Mouse (Mus musculus): ENCODE measurements around the gene Csnk1e. TPM values are rescaled to one million over a fixed set of nuclear protein-coding genes. Genes with fewer than 3 reads are reported as not detected.
"Not testable (repeated sequence)": the region's sequence is repeated elsewhere in the genome, so short reads cannot be mapped to it uniquely, and the experiment has no call there.

Gene Csnk1e
- 100 to 1,000 TPM; 181 to 198 TPM for total RNA-seq (2021)

DNA sequence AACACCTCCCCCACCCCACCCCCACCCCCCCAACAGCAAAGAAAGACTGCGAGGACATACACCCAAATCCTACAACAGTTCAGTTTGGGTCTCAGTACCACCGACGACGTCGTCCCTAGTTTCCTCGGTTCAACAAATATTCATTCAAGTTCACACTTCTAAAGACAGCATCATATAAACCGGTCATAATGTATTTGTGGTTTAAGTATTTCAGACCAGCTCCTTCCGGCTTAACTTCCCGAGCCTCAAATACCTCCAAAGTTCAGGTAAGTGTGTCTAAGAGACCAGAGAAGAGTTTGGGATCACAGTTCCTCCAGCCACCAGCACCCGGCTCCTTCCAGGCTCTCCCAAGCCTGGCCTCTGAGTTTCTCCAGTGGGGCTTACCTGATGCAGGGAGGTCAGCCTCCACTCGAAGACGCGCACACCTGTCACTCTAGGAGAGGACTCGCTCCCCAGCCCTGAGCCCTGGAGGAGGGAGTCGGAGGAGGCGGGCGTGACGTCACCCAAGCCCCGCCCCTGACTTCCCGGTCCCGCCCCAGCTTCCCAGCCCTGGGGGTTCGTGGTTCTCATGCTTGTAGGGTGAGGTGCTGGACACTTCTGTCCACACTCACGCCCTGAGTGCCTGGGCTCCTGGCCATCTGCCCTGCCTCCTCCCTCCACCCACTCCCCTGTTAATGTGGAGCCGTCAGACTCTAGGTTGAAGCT is at the start of gene Csnk1e:
Csnk1e (minus strand) TSS at position 461 of the 705 bp plus-strand sequence.
- peak in 1 of 2 experiments; percentile 75 for DNase-seq (ENCODE audit: extremely low spot score in 1 of 2, low spot score in 2 of 2)

DNA sequence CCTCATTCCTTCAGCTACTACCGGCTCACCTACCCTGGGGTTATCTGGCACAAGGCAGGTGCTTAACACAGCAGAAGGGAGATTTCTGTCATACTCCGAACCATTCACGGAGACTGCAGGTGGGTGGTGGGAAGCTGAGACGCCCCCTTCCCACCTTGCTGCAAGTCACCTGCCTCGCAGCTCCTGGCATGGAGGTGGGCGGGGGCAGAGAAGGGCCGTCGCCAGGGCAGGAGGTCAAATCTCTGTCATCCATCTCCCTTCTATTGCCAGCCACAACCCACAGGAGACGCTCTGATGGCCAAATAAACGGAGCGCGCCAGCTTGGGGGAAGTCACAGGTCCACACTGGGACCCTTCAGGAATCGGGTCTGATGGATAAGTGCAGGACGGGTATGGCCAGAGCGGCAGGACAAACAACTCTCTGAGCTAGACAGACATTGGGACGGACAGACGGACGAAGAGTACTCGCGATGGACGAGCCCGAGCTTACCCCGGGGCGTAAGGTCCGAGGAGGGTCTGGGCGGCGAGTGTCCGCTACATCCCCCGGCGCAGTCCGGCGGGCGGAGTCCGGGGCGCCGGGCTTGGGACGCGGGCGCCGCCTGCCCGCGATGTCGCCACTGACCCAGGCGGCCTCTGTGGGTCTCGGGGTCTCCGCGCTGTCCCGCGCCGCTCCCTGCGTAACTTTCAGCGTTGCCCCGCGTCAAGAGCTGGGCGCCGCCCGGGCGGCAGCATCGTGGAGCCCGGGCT is 49.5 kb upstream of the Csnk1e start, which contains the start of gene Kcnj4:
Kcnj4 (minus strand) TSS at position 535 of the 746 bp plus-strand sequence.
- intact Hi-C loops (cut with DNase I), result no loop called here
- peak in 1 of 2 experiments; percentile 51 for DNase-seq (ENCODE audit: extremely low spot score in 1 of 2, low spot score in 2 of 2)

More for the DNA sequence above, at the start of gene Csnk1e:
- intact Hi-C loops (cut with DNase I), result no loop called here

DNA sequence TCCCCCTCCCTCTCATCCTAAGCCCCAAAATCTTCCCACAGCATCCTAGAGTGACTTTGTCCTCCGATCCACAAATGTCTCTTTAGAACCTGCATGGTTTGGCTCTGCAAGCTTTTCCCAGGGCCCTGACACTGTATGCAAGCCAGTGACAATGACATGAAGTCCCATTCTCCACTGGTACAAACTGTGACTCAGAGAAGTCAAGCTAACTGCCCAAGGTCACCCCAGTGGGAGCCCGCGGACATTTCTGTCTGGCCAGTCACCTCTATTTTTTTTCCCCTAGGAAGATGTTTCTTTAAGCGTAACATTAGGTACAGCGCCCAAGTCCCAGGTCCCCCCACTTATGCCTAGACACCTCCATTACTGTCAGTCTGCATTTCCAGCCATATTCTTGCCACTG is 48.1 kb upstream of the Csnk1e start:
- intact Hi-C loops (cut with DNase I), result no loop called here

DNA sequence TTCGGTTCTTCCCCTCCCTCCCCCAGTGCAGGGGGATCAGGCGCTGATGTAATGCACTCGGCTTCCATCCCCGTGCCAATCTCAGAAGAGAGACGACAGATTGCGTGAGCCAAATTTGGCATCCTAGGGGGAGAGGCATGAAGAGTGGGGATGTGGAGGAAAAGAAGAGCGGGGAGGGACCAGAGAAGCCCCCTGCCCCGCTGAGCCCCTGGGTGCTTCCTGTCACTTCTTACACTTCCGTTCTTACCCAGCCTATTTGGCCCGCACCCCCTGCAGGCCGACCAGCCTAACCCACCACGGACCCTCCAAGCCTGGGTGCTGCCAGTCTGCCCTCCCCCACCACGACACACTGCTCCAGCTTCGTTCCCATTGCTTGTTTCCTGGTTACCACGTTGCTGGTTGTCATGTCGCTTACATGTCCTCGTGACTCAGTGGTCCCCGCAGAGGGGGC is 47.5 kb upstream of the Csnk1e start:
- intact Hi-C loops (cut with DNase I), result no loop called here

More for the DNA sequence above, 48.1 kb upstream of the Csnk1e start:
- DNase-seq (ENCODE audit: extremely low spot score in 1 of 2, low spot score in 2 of 2), result no peak

DNA sequence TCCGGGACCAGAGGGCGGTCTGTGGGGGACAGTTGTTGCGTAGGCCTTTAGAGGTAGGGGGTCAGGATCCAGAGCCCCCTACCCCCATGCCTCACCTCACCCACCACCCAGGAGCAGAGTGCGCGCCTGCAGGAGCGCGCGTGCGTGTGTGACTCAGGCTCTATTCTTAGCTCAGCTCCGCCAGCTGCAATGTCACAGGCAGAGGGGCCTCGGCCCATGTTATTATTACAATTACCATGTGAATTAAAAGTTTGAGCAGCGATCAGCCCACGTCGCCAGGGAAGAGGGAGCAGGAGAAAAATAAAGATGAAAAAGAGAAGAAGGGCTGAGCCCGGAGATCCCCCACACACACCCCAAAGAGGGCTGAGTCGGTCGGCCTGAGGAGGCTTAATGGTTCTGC is 44.7 kb upstream of the Csnk1e start:
- DNase-seq (ENCODE audit: extremely low spot score in 1 of 2, low spot score in 2 of 2), result no peak
- intact Hi-C loops (cut with DNase I), result no loop called here

More for the DNA sequence above, 47.5 kb upstream of the Csnk1e start:
- peak; percentile 62 to 68 for DNase-seq (ENCODE audit: extremely low spot score in 1 of 2, low spot score in 2 of 2)

DNA sequence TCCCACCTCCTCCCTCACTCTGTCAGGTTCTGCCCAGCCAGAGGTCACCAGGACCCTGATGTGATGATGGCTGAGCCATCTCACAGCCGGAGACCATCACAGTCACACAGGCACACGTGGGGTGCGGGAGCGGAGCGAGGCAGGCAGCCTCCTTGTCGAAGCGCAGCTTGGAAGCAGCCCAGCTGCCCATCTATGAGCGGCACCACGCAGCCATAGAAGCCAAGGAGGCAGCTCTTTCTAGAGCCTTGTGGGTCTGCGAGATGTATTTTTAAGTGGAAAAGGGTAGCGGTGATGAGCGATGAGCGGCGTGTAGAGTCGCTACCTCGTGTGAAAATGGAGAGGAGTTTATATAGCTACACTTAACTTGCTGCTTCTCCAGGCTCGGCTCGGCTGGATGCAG is 38.2 kb upstream of the Csnk1e start:
- DNase-seq (ENCODE audit: extremely low spot score in 1 of 2, low spot score in 2 of 2), result peak in 1 of 2 experiments; percentile 61

DNA sequence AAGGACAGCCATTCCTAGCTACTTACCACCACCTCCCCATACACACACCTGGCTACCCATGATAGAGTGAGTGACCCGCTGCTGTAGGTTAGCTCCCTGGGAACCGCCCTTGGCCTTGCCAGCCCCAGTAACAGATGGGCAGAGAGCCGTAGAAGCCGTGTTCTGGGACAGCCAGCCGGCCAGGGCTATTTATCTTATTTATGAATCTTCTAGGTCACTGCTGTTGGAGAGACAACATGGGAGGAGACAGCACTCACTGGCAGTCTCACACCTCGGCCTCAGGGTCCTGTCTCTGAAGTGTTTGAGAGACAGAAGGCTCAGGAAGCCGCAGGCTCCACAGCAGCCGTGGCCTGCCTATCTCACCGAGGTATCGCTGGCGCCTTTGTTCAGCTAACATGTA is 34.1 kb upstream of the Csnk1e start:
- no peak for DNase-seq (ENCODE audit: extremely low spot score in 1 of 2, low spot score in 2 of 2)
- intact Hi-C loops (cut with DNase I), result no loop called here

More for the DNA sequence above, 38.2 kb upstream of the Csnk1e start:
- intact Hi-C loops (cut with DNase I), result no loop called here

DNA sequence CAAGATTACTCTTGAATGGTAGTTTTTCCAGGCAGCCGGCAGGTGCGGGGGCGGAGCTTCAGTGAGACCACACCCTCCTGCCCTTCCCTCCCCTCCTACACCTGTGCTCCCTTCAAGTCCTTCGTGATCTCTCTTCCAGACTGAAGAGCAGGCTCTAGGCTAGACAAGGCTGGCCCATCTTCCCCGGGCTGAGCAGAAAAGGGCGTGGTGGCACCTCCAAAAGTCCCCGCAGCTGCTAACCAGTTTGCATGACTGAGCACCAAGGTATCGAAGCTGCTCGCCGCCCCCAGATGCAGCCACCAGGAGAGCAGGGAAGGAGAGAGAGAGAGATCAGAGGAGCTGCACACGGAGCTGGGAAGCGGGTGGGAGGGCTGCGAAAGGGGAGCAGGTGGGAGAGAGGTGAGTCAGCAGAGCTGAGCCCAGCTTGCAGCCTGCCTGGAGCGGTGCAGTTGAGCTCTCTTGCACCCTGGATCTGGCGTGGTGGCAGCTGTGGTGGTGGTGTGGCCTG is 25.9 kb upstream of the Csnk1e start:
- intact Hi-C loops (cut with DNase I), result no loop called here
- no peak for DNase-seq (ENCODE audit: extremely low spot score in 1 of 2, low spot score in 2 of 2)

DNA sequence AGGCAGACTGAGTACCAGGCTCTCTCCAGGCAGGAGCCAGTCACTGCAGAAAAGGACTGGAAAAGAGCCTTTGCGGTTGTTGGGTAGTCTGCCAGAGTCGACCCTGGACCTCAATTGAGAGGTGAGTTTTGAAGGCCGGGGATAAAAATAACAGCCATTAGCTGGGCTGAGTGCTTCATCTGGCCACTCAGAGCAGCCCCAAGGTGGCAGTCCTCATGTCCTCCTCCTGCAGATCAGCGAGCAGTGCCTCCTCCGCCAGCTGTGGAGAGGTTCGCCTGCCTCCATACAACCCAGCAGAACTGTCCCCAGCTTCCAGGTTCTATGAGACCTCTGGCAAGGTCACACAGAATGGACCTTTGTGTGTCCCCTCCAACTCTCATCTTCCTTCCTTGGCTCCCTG is 21.9 kb upstream of the Csnk1e start:
- DNase-seq (ENCODE audit: extremely low spot score in 1 of 2, low spot score in 2 of 2), result no peak
- intact Hi-C loops (cut with DNase I), result no loop called here

DNA sequence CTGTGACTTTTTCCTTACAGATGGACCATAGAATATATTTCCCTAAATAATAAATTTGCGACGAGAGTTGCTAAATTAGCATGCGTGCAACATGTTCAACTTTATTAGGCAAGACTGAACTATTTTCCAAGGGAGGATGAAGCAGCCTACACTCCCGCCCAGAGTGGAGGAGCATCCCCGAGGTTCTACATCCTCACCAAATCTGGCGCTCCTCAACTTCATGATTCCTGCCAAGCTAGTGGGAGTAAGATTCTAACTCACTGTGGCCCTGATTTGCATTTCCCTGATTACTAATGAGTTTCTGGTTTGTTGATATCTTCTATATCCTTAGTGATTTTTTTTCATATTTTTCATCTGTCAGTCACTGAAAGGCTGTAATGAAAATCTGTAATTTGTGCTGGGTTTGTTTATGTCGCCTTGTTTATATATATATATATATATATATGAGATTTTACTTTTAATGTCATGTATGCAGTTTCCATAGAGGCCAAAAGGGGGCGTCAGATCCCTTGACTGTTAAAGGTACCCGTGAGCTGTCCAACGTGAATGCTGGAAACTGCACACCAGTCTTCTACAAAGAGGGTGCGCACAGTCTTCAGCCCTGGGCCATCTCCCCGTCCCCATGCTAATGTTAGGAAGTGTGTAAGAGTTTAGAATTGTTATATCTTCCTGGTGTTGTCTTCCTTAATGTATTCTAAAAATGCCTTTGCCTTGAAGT is 18.4 kb upstream of the Csnk1e start:
- no peak for DNase-seq (ENCODE audit: extremely low spot score in 1 of 2, low spot score in 2 of 2)
- intact Hi-C loops (cut with DNase I), result no loop called here

DNA sequence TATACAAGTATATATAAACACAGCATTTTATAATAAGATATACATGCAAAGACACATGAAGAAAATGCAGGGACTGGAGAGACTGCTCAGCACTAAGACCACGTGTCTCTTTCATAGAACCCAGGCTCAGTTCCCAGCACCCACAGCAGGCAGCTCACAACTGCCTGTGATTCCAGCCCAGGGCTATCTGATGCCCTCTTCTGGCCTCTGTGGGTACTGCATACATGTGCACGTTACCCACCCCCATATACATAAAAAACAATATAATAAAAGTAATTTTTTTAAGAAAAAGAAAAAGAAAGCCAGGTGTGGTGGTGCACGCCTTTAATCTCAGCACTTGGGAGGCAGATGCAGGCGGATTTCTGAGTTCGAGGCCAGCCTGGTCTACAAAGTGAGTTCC is 17.7 kb upstream of the Csnk1e start:
- DNase-seq (ENCODE audit: extremely low spot score in 1 of 2, low spot score in 2 of 2), result no peak
- intact Hi-C loops (cut with DNase I), result no loop called here

DNA sequence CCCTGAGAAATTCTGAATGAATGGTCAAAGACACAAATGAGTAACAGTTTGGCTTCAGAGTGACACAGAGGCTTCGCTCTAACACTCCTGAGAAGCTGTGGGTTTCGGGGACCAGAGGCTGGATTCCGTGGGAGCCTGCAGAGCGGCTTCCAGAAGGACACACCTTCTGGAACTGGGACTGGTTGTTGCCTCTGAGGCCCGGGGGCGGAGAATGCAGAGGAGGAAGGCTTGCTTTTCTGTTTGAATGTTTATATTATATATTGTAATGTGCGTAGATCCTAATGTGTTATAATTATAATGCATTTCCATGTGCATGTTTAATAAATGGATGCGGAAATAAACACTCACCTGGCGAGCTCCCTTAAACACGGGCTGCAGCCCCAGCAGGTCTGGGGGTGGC is 15.7 kb upstream of the Csnk1e start:
- intact Hi-C loops (cut with DNase I), result no loop called here
- no peak for DNase-seq (ENCODE audit: extremely low spot score in 1 of 2, low spot score in 2 of 2)

DNA sequence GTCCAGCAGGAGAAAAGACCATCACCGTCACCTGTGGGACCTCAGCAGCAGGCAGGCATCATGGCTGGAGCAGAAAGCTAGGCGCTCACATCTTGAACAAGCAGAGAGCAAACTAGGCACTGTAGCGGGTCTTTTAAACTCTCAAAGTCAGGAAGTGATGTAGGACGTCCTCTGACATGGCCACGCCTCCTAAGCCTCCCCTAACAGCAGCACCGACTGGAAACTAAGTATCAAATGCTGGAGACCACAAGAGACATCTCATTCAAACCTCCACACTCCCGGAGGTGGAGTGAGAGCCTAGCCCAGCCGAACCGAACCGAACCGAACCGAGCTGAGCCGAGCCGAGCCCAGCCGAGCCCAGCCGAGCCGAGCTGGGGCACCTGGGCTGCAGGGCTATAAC is 15.2 kb upstream of the Csnk1e start:
- DNase-seq (ENCODE audit: extremely low spot score in 1 of 2, low spot score in 2 of 2), result no peak
- intact Hi-C loops (cut with DNase I), result no loop called here

DNA sequence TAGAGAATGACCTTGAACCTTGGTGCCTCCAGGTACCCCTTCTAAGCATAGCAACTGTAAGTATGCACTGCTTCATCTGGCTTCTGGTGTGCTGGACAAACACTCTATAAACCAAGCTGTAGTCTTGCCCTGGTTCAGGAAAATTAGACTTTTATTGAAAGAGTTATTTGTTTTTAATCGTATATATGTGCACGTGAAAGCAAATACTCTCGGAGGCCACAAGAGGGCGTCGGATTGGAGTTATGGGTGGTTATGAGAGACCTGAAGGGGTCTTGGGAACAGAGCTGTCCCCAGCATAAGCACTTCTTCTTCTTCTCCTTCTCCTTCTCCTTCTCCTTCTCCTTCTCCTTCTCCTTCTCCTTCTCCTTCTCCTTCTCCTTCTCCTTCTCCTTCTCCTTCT is 14.2 kb upstream of the Csnk1e start:
- no peak for DNase-seq (ENCODE audit: extremely low spot score in 1 of 2, low spot score in 2 of 2)
- intact Hi-C loops (cut with DNase I), result loop anchor here (5.0 kb wide), 1 partner anchor 227 kb away; no protein-coding TSS in a partner anchor

DNA sequence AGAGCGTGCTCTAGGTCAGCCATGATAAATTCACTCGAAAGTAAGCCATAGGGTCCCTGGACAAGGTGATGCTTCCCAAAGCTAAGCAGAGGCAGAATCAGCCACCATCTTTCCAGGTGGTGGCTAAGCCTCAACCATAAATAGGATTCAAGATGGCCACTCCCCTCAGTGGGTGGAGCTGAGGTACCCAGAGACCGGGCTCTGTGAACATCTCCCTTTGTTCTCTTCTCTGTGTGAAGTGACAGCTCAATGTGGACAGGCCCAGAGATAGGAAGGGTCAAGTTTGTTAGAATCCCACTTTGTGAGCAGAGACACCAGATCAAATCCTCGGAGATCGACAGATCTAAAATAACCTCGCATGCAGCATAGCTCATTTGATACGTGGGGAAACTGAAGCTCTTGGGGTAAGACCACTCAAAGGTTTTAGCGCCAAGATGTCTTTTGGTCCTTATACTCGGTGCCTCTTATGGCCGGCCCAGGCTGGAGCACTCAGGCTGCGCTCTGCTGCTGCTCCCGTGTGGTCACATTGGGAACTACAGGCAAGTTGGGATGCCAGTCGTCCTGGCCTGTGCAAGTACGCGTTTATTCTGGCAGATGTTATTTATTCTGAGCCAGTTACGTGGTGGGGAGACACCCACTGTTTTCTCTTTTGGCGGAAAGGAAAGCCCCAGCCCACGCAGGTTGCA is 11.4 kb upstream of the Csnk1e start:
- intact Hi-C loops (cut with DNase I), result loop anchor here (5.0 kb wide), 1 partner anchor 224 kb away; no protein-coding TSS in a partner anchor
- DNase-seq (ENCODE audit: extremely low spot score in 1 of 2, low spot score in 2 of 2), result peak; percentile 80 to 86

DNA sequence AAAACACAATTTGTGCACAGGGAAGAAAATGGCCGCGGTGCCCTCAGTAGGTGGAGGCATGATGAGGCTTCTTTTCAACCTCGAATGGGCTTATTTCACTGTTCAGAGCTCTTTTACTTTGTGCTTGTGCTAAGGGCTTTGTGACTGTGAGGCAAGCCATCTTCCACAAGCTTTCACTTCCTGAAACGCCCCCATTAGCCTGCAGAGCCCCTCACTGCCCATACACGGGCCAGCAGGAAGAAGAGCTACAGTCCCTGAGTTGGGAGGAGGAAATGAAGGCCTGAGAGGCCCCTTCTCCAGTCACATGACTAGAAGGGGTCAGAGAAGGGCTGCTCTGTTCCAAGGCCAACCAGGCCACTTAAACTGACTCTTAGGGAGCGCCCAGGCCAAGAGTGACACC is 1.2 kb upstream of the Csnk1e start:
- peak in 1 of 2 experiments; percentile 23 for DNase-seq (ENCODE audit: extremely low spot score in 1 of 2, low spot score in 2 of 2)

DNA sequence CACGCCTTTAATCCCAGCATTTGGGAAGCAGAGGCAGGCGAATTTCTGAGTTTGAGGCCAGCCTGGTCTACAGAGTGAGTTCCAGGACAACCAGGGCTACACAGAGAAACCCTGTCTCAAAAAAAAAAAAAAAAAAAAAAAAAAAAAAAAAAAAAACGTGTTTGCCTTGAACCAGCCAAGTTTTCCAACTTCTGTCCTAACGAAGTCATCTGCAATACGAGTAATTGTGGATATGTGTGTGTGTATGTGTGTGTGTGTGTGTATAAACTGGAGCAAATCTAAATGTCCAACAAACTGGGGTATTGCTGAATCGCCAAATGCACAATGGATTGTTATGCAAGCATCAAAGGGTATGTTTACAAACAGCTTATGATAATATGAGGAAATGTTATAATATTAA is 738 bp upstream of the Csnk1e start:
- intact Hi-C loops (cut with DNase I); DNase-seq (ENCODE audit: extremely low spot score in 1 of 2, low spot score in 2 of 2): not testable (repeated sequence)

More for the DNA sequence above, 1.2 kb upstream of the Csnk1e start:
- intact Hi-C loops (cut with DNase I), result no loop called here

DNA sequence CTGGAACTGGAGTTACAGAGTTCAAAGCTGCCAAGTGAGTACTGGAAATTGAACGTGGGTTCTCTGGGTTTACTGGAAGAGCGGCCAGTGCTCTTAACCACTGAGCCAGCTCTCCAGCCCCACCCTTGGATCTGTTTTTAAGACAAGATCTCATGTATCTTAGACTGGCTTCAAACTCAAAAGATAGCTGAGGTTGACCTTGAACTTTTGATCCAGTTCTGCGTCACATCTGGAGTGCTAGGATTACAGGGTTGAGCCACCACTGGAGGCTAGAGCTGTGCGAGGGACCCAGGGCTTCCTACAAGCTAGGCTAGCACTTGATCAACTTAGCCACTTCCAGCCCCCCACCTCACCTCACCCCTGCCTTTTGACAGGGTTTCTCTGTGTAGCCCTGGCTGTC is 1.5 kb downstream of the Csnk1e start:
- intact Hi-C loops (cut with DNase I), result no loop called here
- peak in 1 of 2 experiments; percentile 10 for DNase-seq (ENCODE audit: extremely low spot score in 1 of 2, low spot score in 2 of 2)

DNA sequence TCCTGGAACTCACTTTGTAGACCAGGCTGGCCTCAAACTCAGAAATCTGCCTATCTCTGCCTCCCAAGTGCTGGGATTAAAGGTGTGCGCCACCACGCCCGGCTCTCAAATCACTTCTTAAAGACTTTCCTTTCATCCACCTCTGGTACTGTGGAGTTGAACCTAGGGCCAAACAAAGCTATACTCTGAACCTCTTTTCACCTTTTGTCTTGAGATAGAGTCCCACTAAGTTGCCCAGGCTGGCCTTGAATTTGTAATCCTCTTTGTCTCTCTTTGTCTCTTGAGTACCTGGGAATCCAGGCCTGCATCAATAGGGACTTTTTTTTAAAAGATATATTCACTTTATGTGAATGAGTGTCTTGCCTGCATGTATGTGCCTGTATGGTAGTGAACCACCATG is 7.3 kb downstream of the Csnk1e start:
- intact Hi-C loops (cut with DNase I), result no loop called here
- no peak for DNase-seq (ENCODE audit: extremely low spot score in 1 of 2, low spot score in 2 of 2)
